Mouse (Mus musculus) lung, embryonic 14.5 days (tissue): ENCODE results near the gene Nt5c1a. TPM values are rescaled to one million over a fixed set of nuclear protein-coding genes. Genes with fewer than 3 reads are reported as not detected.

ENCODE experiments used
- ATAC-seq: fragments of 200-750 bp; cut with Nextera tagmentation; 2 replicates; pipeline ENCODE4 v1.8.0; 2017; ENCODE audit warnings: mild to moderate bottlenecking, moderate TSS enrichment, moderate library complexity; ENCODE audit not compliant: insufficient read depth
- DNase-seq: peaks from one replicate; pipeline ENCODE4 v3.0.0-alpha.2; 2015
- H3K27ac ChIP-seq: fragments of 300-500 bp; sonication (generic); 2 replicates; pipeline ENCODE4 v1.5.1; 2014; ENCODE audit warnings: low read depth, mild to moderate bottlenecking, moderate library complexity
- H3K27me3 ChIP-seq: fragments of 300-500 bp; sonication (generic); 2 replicates; pipeline ENCODE4 v1.6.1; 2014; ENCODE audit warnings: low read length, control low read depth; ENCODE audit not compliant: insufficient read depth
- H3K36me3 ChIP-seq: fragments of 300-500 bp; sonication (generic); 2 replicates; pipeline ENCODE4 v1.6.1; 2014; ENCODE audit warnings: control low read depth; ENCODE audit not compliant: insufficient read depth
- H3K4me1 ChIP-seq: fragments of 300-500 bp; sonication (generic); 2 replicates; pipeline ENCODE4 v1.6.1; 2014; ENCODE audit warnings: antibody characterized with exemption, control low read depth; ENCODE audit not compliant: insufficient read depth
- H3K4me2 ChIP-seq: fragments of 300-500 bp; sonication (generic); 2 replicates; pipeline ENCODE4 v1.6.1; 2014; ENCODE audit warnings: mild to moderate bottlenecking
- H3K4me3 ChIP-seq: fragments of 300-500 bp; sonication (generic); 2 replicates; pipeline ENCODE4 v1.5.1; 2014; ENCODE audit warnings: low read depth, low read length
- H3K9ac ChIP-seq: fragments of 300-500 bp; sonication (generic); 2 replicates; pipeline ENCODE4 v1.6.1; 2014
- H3K9me3 ChIP-seq: fragments of 300-500 bp; sonication (generic); 2 replicates; pipeline ENCODE4 v1.6.1; 2016; ENCODE audit warnings: low read depth, low read length, control low read depth
- CTCF ChIP-seq: IDR thresholded peaks from 2 replicates; pipeline ENCODE4 v1.5.1; 2016; ENCODE audit warnings: antibody characterized with exemption, low read depth
- WGBS: fragments of 180-500 bp; shearing (Covaris S2); extraction: QIAGEN DNeasy Blood & Tissue Kit; methylation state at CpG from one replicate; pipeline ENCODE4 v1.1.7; 2014; 5-methylcytosine and 5-hydroxymethylcytosine counted together
- polyA plus RNA-seq: library from polyadenylated mRNA; unstranded; fragments of >200 nt; fragmentation: Nextera tagmentation; extraction: Ambion mirVana; gene quantifications from 2 replicates; pipeline ENCODE4 v1.2.1, GENCODE M21; 2014

Gene Nt5c1a
- polyA plus RNA-seq, 1 experiment from 2014 or later: not detected

GRCm38 (mm10) chr4:123235835-123236430 is 34.6 kb downstream of the Nt5c1a start:
- Histone ChIP-seq H3K27ac (peak overlapping the region; percentile 19), H3K27me3 (peaks cover 41% of the 10 kb centered on the region), H3K9me3 (no peaks in the 10 kb centered on the region), H3K4me3 (peak overlapping the region; percentile 46), H3K9ac (peak overlapping the region; percentile 23; the same call in 1 of the 2 replicates), H3K4me2 (peak overlapping the region; percentile 85), H3K4me1 (peaks cover 17% of the 10 kb centered on the region), H3K36me3 (no peaks in the 10 kb centered on the region)
- ATAC-seq (no peak), DNase-seq (no peak)
- 64% methylated on average over 9 of the region's 9 CpGs for WGBS
- TF ChIP-seq CTCF: no peak

GRCm38 (mm10) chr4:123236431-123237031 is 35.2 kb downstream of the Nt5c1a start:
- no peaks in the 10 kb centered on the region for H3K36me3 ChIP-seq
- no peaks in the 10 kb centered on the region for H3K9me3 ChIP-seq
- H3K4me3 ChIP-seq: peak overlapping the region; percentile 46; the same call in 1 of the 2 replicates
- no peak overlapping the region for H3K9ac ChIP-seq
- 44% methylated on average over 13 of the region's 13 CpGs for WGBS
- H3K27me3 ChIP-seq: peaks cover 44% of the 10 kb centered on the region
- H3K4me2 ChIP-seq: peak overlapping the region; percentile 85
- DNase-seq (peak; percentile 66), ATAC-seq (no peak)
- peak overlapping the region; percentile 19; the same call in 1 of the 2 replicates for H3K27ac ChIP-seq
- TF ChIP-seq CTCF: no peak
- H3K4me1 ChIP-seq: peaks cover 17% of the 10 kb centered on the region

GRCm38 (mm10) chr4:123237386-123238266 is 36.3 kb downstream of the Nt5c1a start:
- ATAC-seq: no peak
- Histone ChIP-seq H3K4me1 (peaks cover 17% of the 10 kb centered on the region), H3K36me3 (no peaks in the 10 kb centered on the region), H3K4me2 (peak overlapping the region; percentile 85), H3K4me3 (no peak overlapping the region), H3K27me3 (peaks cover 39% of the 10 kb centered on the region), H3K9ac (no peak overlapping the region), H3K27ac (peak overlapping the region; percentile 52), H3K9me3 (no peaks in the 10 kb centered on the region)
- peak; percentile 60 for DNase-seq
- WGBS: 48% methylated on average over 6 of the region's 6 CpGs
- TF ChIP-seq CTCF: no peak

- WGBS: 4% methylated on average over 55 of the region's 58 CpGs
- TF ChIP-seq CTCF: 0 out of 2 replicates have a peak, but pooled peaks have one; percentile 17
- Histone ChIP-seq H3K27ac (peak overlapping the region; percentile 46; the same call in 1 of the 2 replicates), H3K4me3 (peak overlapping the region; percentile 31), H3K27me3 (peaks cover 25% of the 10 kb centered on the region), H3K9me3 (no peaks in the 10 kb centered on the region), H3K4me1 (peaks cover 17% of the 10 kb centered on the region), H3K9ac (peak overlapping the region; percentile 43), H3K36me3 (no peaks in the 10 kb centered on the region), H3K4me2 (peak overlapping the region; percentile 68)
- peak; percentile 75 for DNase-seq
- ATAC-seq: peak; percentile 71
Measured at GRCm38 (mm10) chr4:123239361-123240203, 38.3 kb downstream of the Nt5c1a start.

GRCm38 (mm10) chr4:123246221-123246620 is 44.9 kb downstream of the Nt5c1a start:
- Histone ChIP-seq H3K36me3 (no peaks in the 10 kb centered on the region), H3K9ac (no peak overlapping the region), H3K27ac (no peak overlapping the region), H3K4me3 (no peak overlapping the region), H3K4me2 (no peak overlapping the region), H3K27me3 (0 out of 2 replicates have a peak, but pooled peaks cover 8% of the 10 kb centered on the region), H3K9me3 (no peaks in the 10 kb centered on the region), H3K4me1 (peaks cover 6% of the 10 kb centered on the region; the same call in 1 of the 2 replicates)
- 82% methylated on average over 7 of the region's 7 CpGs for WGBS
- no peak for TF ChIP-seq CTCF
- DNase-seq (no peak), ATAC-seq (no peak)

GRCm38 (mm10) chr4:123246651-123247050 is 45.3 kb downstream of the Nt5c1a start:
- 80% methylated on average over 5 of the region's 5 CpGs for WGBS
- H3K4me3 ChIP-seq: no peak overlapping the region
- peak overlapping the region; percentile 1; the same call in 1 of the 2 replicates for H3K27ac ChIP-seq
- peak; percentile 19; the same call in 1 of the 2 replicates for ATAC-seq
- no peaks in the 10 kb centered on the region for H3K36me3 ChIP-seq
- no peak for TF ChIP-seq CTCF
- no peak for DNase-seq
- H3K4me2 ChIP-seq: no peak overlapping the region
- 0 out of 2 replicates have a peak, but pooled peaks cover 5% of the 10 kb centered on the region for H3K27me3 ChIP-seq
- H3K4me1 ChIP-seq: peaks cover 6% of the 10 kb centered on the region; the same call in 1 of the 2 replicates
- H3K9me3 ChIP-seq: no peaks in the 10 kb centered on the region
- no peak overlapping the region for H3K9ac ChIP-seq
